Mouse (Mus musculus): ENCODE measurements at regions not wholly inside any gene's neighbourhood (a gene's known extent, or its start where the extent isn't known, plus 50 kb on each side); places are given as distances from the start of the nearest gene placed in this dataset.
A peak's percentile ranks its signal among the peaks of the same experiment; 100 is the strongest.

GRCm38 (mm10) chr7:70796038-70796760 lies 429.7 kb upstream of the Nr2f2 start:
- no peaks in the 10 kb centered on the region for H3K36me3 ChIP-seq (ENCODE audit: control insufficient read depth, insufficient read depth, low read length)
- no peaks in the 10 kb centered on the region for H3K9me3 ChIP-seq (ENCODE audit: control insufficient read depth, low read length)
- H3K4me2 ChIP-seq (ENCODE audit: low read depth, low read length), result no peak overlapping the region
- no peak overlapping the region for H3K9ac ChIP-seq (replicated peaks; ENCODE audit: low read depth, low read length)
- H3K27me3 ChIP-seq (ENCODE audit: control insufficient read depth, insufficient read depth, low read length), result no peaks in the 10 kb centered on the region
- WGBS, result 24% methylated on average over 12 of the region's 12 CpGs
- H3K27ac ChIP-seq (ENCODE audit: low read depth, low read length), result no peak overlapping the region
- no peak for ATAC-seq (ENCODE audit: low read depth)
- H3K4me3 ChIP-seq (ENCODE audit: low read depth, low read length), result no peak overlapping the region
- H3K4me1 ChIP-seq (ENCODE audit: control insufficient read depth, insufficient read depth, low read length), result no peaks in the 10 kb centered on the region

DNA sequence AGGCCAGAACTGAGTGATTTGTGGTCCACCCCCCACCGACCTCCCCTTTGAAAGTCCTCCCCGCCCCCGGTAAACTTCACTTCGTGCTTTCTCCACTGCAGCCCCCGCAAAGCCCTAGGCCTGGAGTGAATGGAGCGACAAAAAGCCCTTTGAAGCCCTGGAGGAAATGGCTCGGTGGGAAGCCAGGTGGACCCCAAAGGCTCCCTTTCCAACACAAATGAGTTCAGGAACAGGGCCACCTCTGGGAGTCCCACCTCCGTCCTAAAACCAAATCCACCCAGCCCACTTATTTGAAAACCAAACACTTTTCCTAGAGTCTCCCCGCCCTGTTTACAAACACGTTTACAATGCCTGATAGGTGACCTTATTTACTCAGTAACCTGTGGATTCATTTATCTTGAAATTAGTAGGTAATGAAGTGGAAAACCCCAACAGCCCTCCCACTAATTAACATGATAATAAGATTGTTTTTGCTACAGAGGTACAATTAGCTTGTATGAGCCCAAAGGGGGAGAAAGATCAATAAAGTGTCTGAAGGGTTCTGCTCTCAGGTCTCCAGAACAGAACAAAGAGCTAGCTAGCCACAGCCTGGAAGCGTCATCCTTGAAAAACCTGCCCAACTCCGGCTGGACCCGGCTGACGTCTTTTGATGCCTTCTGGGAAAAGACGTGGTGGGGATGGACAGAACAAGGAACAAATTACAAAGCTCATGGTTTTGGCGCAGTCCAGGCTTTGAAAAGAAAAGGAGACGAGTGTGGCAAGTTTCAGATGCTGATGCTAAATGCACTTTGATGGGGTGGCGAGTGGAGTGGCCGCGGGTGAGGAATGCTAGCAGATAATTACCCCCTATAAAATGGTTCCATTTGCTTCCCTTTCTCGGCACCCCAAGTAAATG lies 422.6 kb upstream of the Nr2f2 start:
- H3K4me1 ChIP-seq (ENCODE audit: control insufficient read depth, insufficient read depth, low read length), result peaks cover 6% of the 10 kb centered on the region; the same call in 1 of the 2 replicates
- no peak overlapping the region for H3K9ac ChIP-seq (replicated peaks; ENCODE audit: low read depth, low read length)
- 4% methylated on average over 21 of the region's 21 CpGs for WGBS
- H3K4me3 ChIP-seq (ENCODE audit: low read depth, low read length), result no peak overlapping the region
- H3K36me3 ChIP-seq (ENCODE audit: control insufficient read depth, insufficient read depth, low read length), result no peaks in the 10 kb centered on the region
- H3K27me3 ChIP-seq (ENCODE audit: control insufficient read depth, insufficient read depth, low read length), result no peaks in the 10 kb centered on the region; the same call in 1 of the 2 replicates
- H3K27ac ChIP-seq (ENCODE audit: low read depth, low read length), result no peak overlapping the region
- ATAC-seq (ENCODE audit: low read depth), result no peak
- no peaks in the 10 kb centered on the region for H3K9me3 ChIP-seq (ENCODE audit: control insufficient read depth, low read length)
- peak overlapping the region; percentile 19; the same call in 1 of the 2 replicates for H3K4me2 ChIP-seq (ENCODE audit: low read depth, low read length)

- Histone ChIP-seq H3K27me3 (ENCODE audit: control insufficient read depth, insufficient read depth, low read length) (no peaks in the 10 kb centered on the region; the same call in 1 of the 2 replicates), H3K4me2 (ENCODE audit: low read depth, low read length) (no peak overlapping the region), H3K4me1 (ENCODE audit: control insufficient read depth, insufficient read depth, low read length) (peaks cover 6% of the 10 kb centered on the region; the same call in 1 of the 2 replicates), H3K27ac (ENCODE audit: low read depth, low read length) (no peak overlapping the region), H3K9ac (replicated peaks; ENCODE audit: low read depth, low read length) (no peak overlapping the region), H3K9me3 (ENCODE audit: control insufficient read depth, low read length) (no peaks in the 10 kb centered on the region), H3K36me3 (ENCODE audit: control insufficient read depth, insufficient read depth, low read length) (no peaks in the 10 kb centered on the region), H3K4me3 (ENCODE audit: low read depth, low read length) (no peak overlapping the region)
- ATAC-seq (ENCODE audit: low read depth), result no peak
- 9% methylated on average over 5 of the region's 5 CpGs for WGBS
Observed at GRCm38 (mm10) chr7:70787966-70788365, 421.4 kb upstream of the Nr2f2 start.

DNA sequence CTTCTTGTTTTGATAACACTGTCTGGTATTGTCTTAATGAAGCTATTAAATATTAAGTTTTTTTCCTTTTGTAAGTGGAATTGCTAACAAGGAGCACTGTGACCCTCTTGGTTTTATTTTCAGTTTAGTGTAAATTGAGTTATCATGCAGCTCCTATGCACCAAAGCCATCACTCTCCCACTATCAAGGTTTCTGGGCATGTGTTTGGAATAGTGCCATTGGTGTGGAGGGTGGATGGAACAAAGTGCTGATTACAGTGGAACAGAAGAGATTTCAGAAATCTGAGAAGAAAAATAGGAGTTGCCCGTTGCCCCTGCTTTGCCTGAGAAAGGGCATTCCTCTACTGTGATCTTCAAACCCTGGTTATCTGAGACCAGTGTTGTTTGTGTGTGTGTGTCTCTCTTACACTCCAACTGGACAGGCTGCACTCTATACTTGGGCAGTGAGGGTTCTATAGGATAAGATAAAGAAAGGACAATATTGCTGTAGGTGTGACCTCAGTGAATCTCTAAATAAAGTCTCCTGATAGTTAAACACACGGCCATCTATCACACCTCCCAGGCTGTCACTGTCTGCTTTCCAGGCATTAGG lies 414.3 kb upstream of the Nr2f2 start:
- H3K9ac ChIP-seq (replicated peaks; ENCODE audit: low read depth, low read length), result no peak overlapping the region
- no peak overlapping the region for H3K27ac ChIP-seq (ENCODE audit: low read depth, low read length)
- H3K4me1 ChIP-seq (ENCODE audit: control insufficient read depth, insufficient read depth, low read length), result no peaks in the 10 kb centered on the region
- H3K36me3 ChIP-seq (ENCODE audit: control insufficient read depth, insufficient read depth, low read length), result no peaks in the 10 kb centered on the region
- no peak for ATAC-seq (ENCODE audit: low read depth)
- WGBS, result 73% methylated on average over 2 of the region's 2 CpGs
- no peaks in the 10 kb centered on the region for H3K9me3 ChIP-seq (ENCODE audit: control insufficient read depth, low read length)
- H3K27me3 ChIP-seq (ENCODE audit: control insufficient read depth, insufficient read depth, low read length), result no peaks in the 10 kb centered on the region
- no peak overlapping the region for H3K4me2 ChIP-seq (ENCODE audit: low read depth, low read length)
- no peak overlapping the region for H3K4me3 ChIP-seq (ENCODE audit: low read depth, low read length)

- no peak overlapping the region for H3K27ac ChIP-seq (ENCODE audit: low read depth, low read length)
- H3K9ac ChIP-seq (replicated peaks; ENCODE audit: low read depth, low read length), result no peak overlapping the region
- H3K4me3 ChIP-seq (ENCODE audit: low read depth, low read length), result no peak overlapping the region
- H3K4me2 ChIP-seq (ENCODE audit: low read depth, low read length), result no peak overlapping the region
- H3K36me3 ChIP-seq (ENCODE audit: control insufficient read depth, insufficient read depth, low read length), result no peaks in the 10 kb centered on the region
- 11% methylated on average over 4 of the region's 4 CpGs for WGBS
- ATAC-seq (ENCODE audit: low read depth), result no peak
- H3K9me3 ChIP-seq (ENCODE audit: control insufficient read depth, low read length), result no peaks in the 10 kb centered on the region
- H3K27me3 ChIP-seq (ENCODE audit: control insufficient read depth, insufficient read depth, low read length), result no peaks in the 10 kb centered on the region
- H3K4me1 ChIP-seq (ENCODE audit: control insufficient read depth, insufficient read depth, low read length), result no peaks in the 10 kb centered on the region
Observed at GRCm38 (mm10) chr7:70777763-70778162, 411.2 kb upstream of the Nr2f2 start.

DNA sequence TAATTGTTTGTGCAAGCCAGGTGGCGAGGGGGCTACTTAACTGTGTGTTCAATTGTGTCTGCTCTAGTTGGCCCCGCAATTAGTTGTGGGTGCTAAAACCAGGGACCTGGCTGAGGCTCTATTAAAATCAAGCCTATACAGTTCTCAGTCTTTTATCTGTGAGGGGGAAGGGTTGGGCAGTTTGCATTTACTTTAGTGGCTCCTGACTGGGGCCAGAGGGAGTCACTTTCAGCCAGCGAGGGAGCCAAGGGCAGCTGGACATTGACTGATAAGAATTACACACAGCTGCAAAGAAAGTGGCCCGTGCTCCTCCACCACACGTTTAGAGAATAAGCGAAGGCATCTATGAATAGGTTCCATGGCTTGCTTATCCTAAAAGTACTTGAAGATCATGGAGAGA lies 403.1 kb upstream of the Nr2f2 start:
- Histone ChIP-seq H3K27ac (ENCODE audit: low read depth, low read length) (no peak overlapping the region), H3K4me3 (ENCODE audit: low read depth, low read length) (no peak overlapping the region), H3K4me1 (ENCODE audit: control insufficient read depth, insufficient read depth, low read length) (no peaks in the 10 kb centered on the region), H3K27me3 (ENCODE audit: control insufficient read depth, insufficient read depth, low read length) (no peaks in the 10 kb centered on the region), H3K4me2 (ENCODE audit: low read depth, low read length) (no peak overlapping the region), H3K36me3 (ENCODE audit: control insufficient read depth, insufficient read depth, low read length) (no peaks in the 10 kb centered on the region), H3K9me3 (ENCODE audit: control insufficient read depth, low read length) (no peaks in the 10 kb centered on the region), H3K9ac (replicated peaks; ENCODE audit: low read depth, low read length) (no peak overlapping the region)
- 54% methylated on average over 6 of the region's 6 CpGs for WGBS
- ATAC-seq (ENCODE audit: low read depth), result no peak

GRCm38 (mm10) chr7:70767697-70768096 lies 401.2 kb upstream of the Nr2f2 start:
- Histone ChIP-seq H3K4me3 (ENCODE audit: low read depth, low read length) (no peak overlapping the region), H3K4me2 (ENCODE audit: low read depth, low read length) (no peak overlapping the region), H3K4me1 (ENCODE audit: control insufficient read depth, insufficient read depth, low read length) (no peaks in the 10 kb centered on the region), H3K36me3 (ENCODE audit: control insufficient read depth, insufficient read depth, low read length) (no peaks in the 10 kb centered on the region), H3K9me3 (ENCODE audit: control insufficient read depth, low read length) (no peaks in the 10 kb centered on the region), H3K27me3 (ENCODE audit: control insufficient read depth, insufficient read depth, low read length) (no peaks in the 10 kb centered on the region), H3K27ac (ENCODE audit: low read depth, low read length) (no peak overlapping the region), H3K9ac (replicated peaks; ENCODE audit: low read depth, low read length) (no peak overlapping the region)
- no peak for ATAC-seq (ENCODE audit: low read depth)
- 80% methylated on average over 5 of the region's 5 CpGs for WGBS

- WGBS, result 96% methylated on average over 3 of the region's 3 CpGs
- Histone ChIP-seq H3K9me3 (ENCODE audit: control insufficient read depth, low read length) (no peaks in the 10 kb centered on the region), H3K9ac (replicated peaks; ENCODE audit: low read depth, low read length) (no peak overlapping the region), H3K4me3 (ENCODE audit: low read depth, low read length) (no peak overlapping the region), H3K27me3 (ENCODE audit: control insufficient read depth, insufficient read depth, low read length) (no peaks in the 10 kb centered on the region), H3K27ac (ENCODE audit: low read depth, low read length) (no peak overlapping the region), H3K4me1 (ENCODE audit: control insufficient read depth, insufficient read depth, low read length) (no peaks in the 10 kb centered on the region), H3K4me2 (ENCODE audit: low read depth, low read length) (no peak overlapping the region), H3K36me3 (ENCODE audit: control insufficient read depth, insufficient read depth, low read length) (no peaks in the 10 kb centered on the region)
- ATAC-seq (ENCODE audit: low read depth), result no peak
Observed at GRCm38 (mm10) chr7:70756676-70757075, 390.1 kb upstream of the Nr2f2 start.

GRCm38 (mm10) chr7:70754826-70755225 lies 388.3 kb upstream of the Nr2f2 start:
- H3K9ac ChIP-seq (replicated peaks; ENCODE audit: low read depth, low read length), result no peak overlapping the region
- no peaks in the 10 kb centered on the region for H3K9me3 ChIP-seq (ENCODE audit: control insufficient read depth, low read length)
- H3K4me3 ChIP-seq (ENCODE audit: low read depth, low read length), result no peak overlapping the region
- H3K27ac ChIP-seq (ENCODE audit: low read depth, low read length), result no peak overlapping the region
- WGBS, result 86% methylated on average over 1 of the region's 1 CpGs
- H3K4me1 ChIP-seq (ENCODE audit: control insufficient read depth, insufficient read depth, low read length), result no peaks in the 10 kb centered on the region
- H3K27me3 ChIP-seq (ENCODE audit: control insufficient read depth, insufficient read depth, low read length), result no peaks in the 10 kb centered on the region
- H3K36me3 ChIP-seq (ENCODE audit: control insufficient read depth, insufficient read depth, low read length), result no peaks in the 10 kb centered on the region
- ATAC-seq (ENCODE audit: low read depth), result no peak
- H3K4me2 ChIP-seq (ENCODE audit: low read depth, low read length), result no peak overlapping the region
